In genomic region chr3:89195979-89196877, GRCm38 (mm10) we compare ENCODE assay signal across 8 mouse cellular contexts. TPM values are rescaled to one million over a fixed set of nuclear protein-coding genes. Genes with fewer than 3 reads are reported as not detected.
DNase-seq lines count a peak whose midpoint lies in the region; ATAC-seq and TF ChIP-seq lines count a peak whose summit lies in the region.

No protein-coding gene starts in this region.

- peak overlapping the region; percentile 79 for H3K27ac ChIP-seq in hindbrain, embryonic 13.5 days

- H3K27me3 ChIP-seq in Patski, result no peaks in the 10 kb centered on the region
- H3K27me3 ChIP-seq in hindbrain, embryonic 13.5 days, result no peaks in the 10 kb centered on the region

- H3K4me2 ChIP-seq in hindbrain, embryonic 13.5 days, result peak overlapping the region; percentile 60

- H3K4me1 ChIP-seq in hindbrain, embryonic 13.5 days (replicated peaks), result peaks cover 15% of the 10 kb centered on the region

- ATAC-seq in Patski, result peak; percentile 73
- ATAC-seq in hindbrain, embryonic 13.5 days (ENCODE audit: low FRiP score), result peak; percentile 95

- TF ChIP-seq CTCF in Patski (IDR thresholded peaks at IDR 0.05), result peak; percentile 82

- peak overlapping the region; percentile 39 for H3K4me3 ChIP-seq in hindbrain, embryonic 13.5 days

- H3K9me3 ChIP-seq in hindbrain, embryonic 13.5 days, result no peaks in the 10 kb centered on the region

- no peaks in the 10 kb centered on the region for H3K36me3 ChIP-seq in hindbrain, embryonic 13.5 days

- POLR2A ChIA-PET in Patski (lab: Charles Lee), result interaction anchor here (1.2 to 2.3 kb wide), 2 partner anchors 18 to 38 kb away, joined by 3 to 10 read pairs; partner anchors contain the start of gene Thbs3

- DNase-seq in Patski (ENCODE audit: low read depth, low spot score), result peak; percentile 82
- DNase-seq in cerebellum, postnatal 14 days, result peak; percentile 88 to 92
- peak; percentile 74 to 76 for DNase-seq in frontal cortex, postnatal 14 days (ENCODE audit: low spot score in 2 of 2)
- peak; percentile 78 to 79 for DNase-seq in layer of hippocampus, postnatal 36 days
- peak; percentile 92 to 95 for DNase-seq in lung, postnatal 4 days
- peak; percentile 80 for DNase-seq in retina, postnatal 7 days (ENCODE audit: low read depth, low spot score)
- DNase-seq in urinary bladder, adult 2 months (ENCODE audit: low spot score), result peak; percentile 61

- CTCF ChIA-PET in Patski (lab: Charles Lee), result interaction anchor here (0.6 to 1.9 kb wide), 9 partner anchors 10 to 106 kb away, joined by 3 to 5 read pairs (median 4); partner anchors contain the start of gene Krtcap2

- in situ Hi-C loops in Patski (cut with MboI; ENCODE audit: low pct_unique_long_range_greater_than_20kb), result loop anchor here (10.0 kb wide), 1 partner anchor 251 kb away; no protein-coding TSS in a partner anchor

- 9% methylated on average over 33 of the region's 33 CpGs for WGBS in hindbrain, embryonic 13.5 days

- H3K9ac ChIP-seq in hindbrain, embryonic 13.5 days, result peak overlapping the region; percentile 70

RNA-seq across cellular contexts. Expression of gene Gba, which starts 6.5 kb away (rescaled TPM):
- polyA plus RNA-seq in Patski (2021), result 141 TPM
- polyA plus RNA-seq in hindbrain, embryonic 13.5 days (2015; fragmentation: Nextera tagmentation; extraction: Ambion mirVana), result 47.9 TPM in 2 replicates
- total RNA-seq in layer of hippocampus, postnatal 36 days (2021), result 10 to 100 TPM; 57.0 to 61.9 TPM
- polyA plus RNA-seq in urinary bladder, adult 2 months (2012; rRNA removed), result 58.7 and 60.8 TPM in 2 replicates

RNA-seq across cellular contexts. Expression of gene Fam189b, which starts 13.3 kb away (rescaled TPM):
- polyA plus RNA-seq in Patski (2021), result 37.6 TPM
- polyA plus RNA-seq in hindbrain, embryonic 13.5 days (2015; fragmentation: Nextera tagmentation; extraction: Ambion mirVana), result 29.9 and 30.0 TPM in 2 replicates
- total RNA-seq in layer of hippocampus, postnatal 36 days (2021), result 10 to 100 TPM; 57.8 to 71.0 TPM
- polyA plus RNA-seq in urinary bladder, adult 2 months (2012; rRNA removed), result 32.9 and 42.3 TPM in 2 replicates

RNA-seq across cellular contexts. Expression of gene Thbs3, which starts 18.8 kb away (rescaled TPM):
- polyA plus RNA-seq in Patski (2021), result 86.6 TPM
- polyA plus RNA-seq in hindbrain, embryonic 13.5 days (2015; fragmentation: Nextera tagmentation; extraction: Ambion mirVana), result 53.5 and 60.7 TPM in 2 replicates
- total RNA-seq in layer of hippocampus, postnatal 36 days (2021), result 10 to 100 TPM; 37.7 to 38.1 TPM
- 59.3 and 69.8 TPM in 2 replicates for polyA plus RNA-seq in urinary bladder, adult 2 months (2012; rRNA removed)

RNA-seq across cellular contexts. Expression of gene Scamp3, which starts 19.0 kb away (rescaled TPM):
- 175 TPM for polyA plus RNA-seq in Patski (2021)
- polyA plus RNA-seq in hindbrain, embryonic 13.5 days (2015; fragmentation: Nextera tagmentation; extraction: Ambion mirVana), result 127 and 130 TPM in 2 replicates
- total RNA-seq in layer of hippocampus, postnatal 36 days (2021), result 10 to 100 TPM; 66.8 to 71.9 TPM
- 69.8 and 72.3 TPM in 2 replicates for polyA plus RNA-seq in urinary bladder, adult 2 months (2012; rRNA removed)

RNA-seq across cellular contexts. Expression of gene Mtx1, which starts 30.7 kb away (rescaled TPM):
- 215 TPM for polyA plus RNA-seq in Patski (2021)
- 161 and 166 TPM in 2 replicates for polyA plus RNA-seq in hindbrain, embryonic 13.5 days (2015; fragmentation: Nextera tagmentation; extraction: Ambion mirVana)
- 10 to 100 TPM; 89.5 to 93.8 TPM for total RNA-seq in layer of hippocampus, postnatal 36 days (2021)
- 112 and 131 TPM in 2 replicates for polyA plus RNA-seq in urinary bladder, adult 2 months (2012; rRNA removed)

Comparison
In these comparisons a context has a peak if more than half of its experiments do, and no peak if none do; other contexts are left out.
1. Peak in every context shown above with its lines: DNase-seq, ATAC-seq, H3K4me3 ChIP-seq and H3K27ac ChIP-seq.